Mouse (Mus musculus): ENCODE data around the gene Gm20716.

- peak; percentile 92 for TF ChIP-seq CTCF (IDR thresholded peaks at IDR 0.05; ENCODE audit: low read depth, low read length)
- no peak for TF ChIP-seq POLR2A (IDR thresholded peaks at IDR 0.05; ENCODE audit: insufficient read depth, low read length)
Measured at GRCm38 (mm10) chr2:168268033-168268432, 37.9 kb upstream of the Gm20716 start.

Data from ES-Bruce4 (cell line).